8 mouse cellular contexts compared by ENCODE assay signal in genomic region chr9:120011533-120011932, GRCm38 (mm10). TPM values are rescaled to one million over a fixed set of nuclear protein-coding genes. Genes with fewer than 3 reads are reported as not detected.
DNase-seq lines count a peak whose midpoint lies in the region; ATAC-seq and TF ChIP-seq lines count a peak whose summit lies in the region.

No protein-coding gene starts in this region.

- peak; percentile 87 for TF ChIP-seq CTCF in forebrain, postnatal 0 days (IDR thresholded peaks at IDR 0.05; ENCODE audit: low read depth)

- peak; percentile 57 for ATAC-seq in cerebellum, adult (ENCODE audit: insufficient number of reproducible peaks, low FRiP score, low TSS enrichment)
- peak; percentile 83 for ATAC-seq in forebrain, postnatal 0 days
- ATAC-seq in erythroid progenitor cell, adult 5-6 weeks (replicated peaks; ENCODE audit: low FRiP score, poor library complexity, severe bottlenecking): no peak

- H3K4me3 ChIP-seq in forebrain, postnatal 0 days (ENCODE audit: low read depth, low read length): peak overlapping the region; percentile 45
- peak overlapping the region; percentile 64 for H3K4me3 ChIP-seq in hindbrain, embryonic 10.5 days

- peak overlapping the region; percentile 58 for H3K9ac ChIP-seq in forebrain, postnatal 0 days

- H3K27me3 ChIP-seq in forebrain, postnatal 0 days (ENCODE audit: insufficient read depth, low read length): no peaks in the 10 kb centered on the region
- H3K27me3 ChIP-seq in hindbrain, embryonic 10.5 days (ENCODE audit: insufficient read depth, poor library complexity, severe bottlenecking): peaks cover 38% of the 10 kb centered on the region

- H3K27ac ChIP-seq in forebrain, postnatal 0 days (ENCODE audit: low read depth, low read length): peak overlapping the region; percentile 92
- H3K27ac ChIP-seq in hindbrain, embryonic 10.5 days: peak overlapping the region; percentile 76

- peak; percentile 52 for DNase-seq in MEL-GATA-1-ER (ENCODE audit: extremely low read depth, low read depth)
- peak; percentile 92 for DNase-seq in forebrain, postnatal 0 days
- peak; percentile 72 for DNase-seq in hindbrain, embryonic 10.5 days (ENCODE audit: low spot score)
- DNase-seq in layer of hippocampus, postnatal 25 days (ENCODE audit: extremely low spot score in 1 of 2, low spot score in 1 of 2): peak; percentile 50 to 64
- DNase-seq in lung, postnatal 14 days: peak; percentile 77
- DNase-seq in retina, postnatal 1 day: peak; percentile 90

- H3K9me3 ChIP-seq in forebrain, postnatal 0 days (ENCODE audit: low read length): no peaks in the 10 kb centered on the region
- H3K9me3 ChIP-seq in hindbrain, embryonic 10.5 days: no peaks in the 10 kb centered on the region

- peak overlapping the region; percentile 75 for H3K4me2 ChIP-seq in forebrain, postnatal 0 days (ENCODE audit: low read depth)

- under 1% methylated on average over 10 of the region's 10 CpGs for WGBS in forebrain, postnatal 0 days
- WGBS in hindbrain, embryonic 10.5 days: 2% methylated on average over 10 of the region's 10 CpGs

- 0 out of 2 replicates have a peak, but pooled peaks cover 4% of the 10 kb centered on the region for H3K4me1 ChIP-seq in forebrain, postnatal 0 days (ENCODE audit: insufficient read depth)
- H3K4me1 ChIP-seq in hindbrain, embryonic 10.5 days (replicated peaks): peaks cover 42% of the 10 kb centered on the region

- H3K36me3 ChIP-seq in forebrain, postnatal 0 days (ENCODE audit: insufficient read depth): no peaks in the 10 kb centered on the region
- H3K36me3 ChIP-seq in hindbrain, embryonic 10.5 days: no peaks in the 10 kb centered on the region

RNA-seq across cellular contexts. Expression of gene Xirp1, which starts 11.9 kb away (rescaled TPM):
- total RNA-seq in forebrain, postnatal 0 days (2014; rRNA removed): not detected in 2 replicates
- not detected in 2 replicates for polyA plus RNA-seq in forebrain, postnatal 0 days (2015; fragmentation: Nextera tagmentation; extraction: Ambion mirVana)
- polyA plus RNA-seq in hindbrain, embryonic 10.5 days (2016; fragmentation: Nextera tagmentation; extraction: Ambion mirVana): 0.05 and 0.44 TPM in 2 replicates
- total RNA-seq in layer of hippocampus, postnatal 25 days (2021): under 1 TPM; 0.07 to 0.19 TPM
- total RNA-seq in erythroid progenitor cell, adult 5-6 weeks (2015; ENCODE audit: low replicate concordance): not detected in 2 replicates
- not detected in 2 replicates for total RNA-seq in erythroid progenitor cell, adult 5-6 weeks (2017; ENCODE audit: low replicate concordance)

RNA-seq across cellular contexts. Expression of gene Csrnp1, which starts 27.1 kb away (rescaled TPM):
- 6.3 and 10.9 TPM in 2 replicates for total RNA-seq in forebrain, postnatal 0 days (2014; rRNA removed)
- polyA plus RNA-seq in forebrain, postnatal 0 days (2015; fragmentation: Nextera tagmentation; extraction: Ambion mirVana): 2.2 and 2.7 TPM in 2 replicates
- 3.5 and 4.6 TPM in 2 replicates for polyA plus RNA-seq in hindbrain, embryonic 10.5 days (2016; fragmentation: Nextera tagmentation; extraction: Ambion mirVana)
- total RNA-seq in layer of hippocampus, postnatal 25 days (2021): 10 to 100 TPM; 14.5 to 15.9 TPM
- 2.1 and 2.2 TPM in 2 replicates for total RNA-seq in erythroid progenitor cell, adult 5-6 weeks (2015; ENCODE audit: low replicate concordance)
- 1.4 and 3.0 TPM in 2 replicates for total RNA-seq in erythroid progenitor cell, adult 5-6 weeks (2017; ENCODE audit: low replicate concordance)

RNA-seq across cellular contexts. Expression of gene Cx3cr1, which starts 58.1 kb away (rescaled TPM):
- total RNA-seq in forebrain, postnatal 0 days (2014; rRNA removed): 11.2 and 14.7 TPM in 2 replicates
- polyA plus RNA-seq in forebrain, postnatal 0 days (2015; fragmentation: Nextera tagmentation; extraction: Ambion mirVana): 5.1 and 10.6 TPM in 2 replicates
- polyA plus RNA-seq in hindbrain, embryonic 10.5 days (2016; fragmentation: Nextera tagmentation; extraction: Ambion mirVana): 6.3 and 8.2 TPM in 2 replicates
- 10 to 100 TPM; 31.0 to 37.4 TPM for total RNA-seq in layer of hippocampus, postnatal 25 days (2021)
- total RNA-seq in erythroid progenitor cell, adult 5-6 weeks (2015; ENCODE audit: low replicate concordance): 4.2 and 6.1 TPM in 2 replicates
- 2.5 and 3.7 TPM in 2 replicates for total RNA-seq in erythroid progenitor cell, adult 5-6 weeks (2017; ENCODE audit: low replicate concordance)
